Mouse (Mus musculus) small intestine, adult 2 months (tissue): Measurements from ENCODE around the gene Spns1.

ENCODE experiments used
- CTCF ChIP-seq: fragments of 200-500 bp; IDR thresholded peaks from 2 replicates; pipeline ENCODE4 v1.5.1; 2012; ENCODE audit warnings: low read depth, mild to moderate bottlenecking, control low read depth, inconsistent platforms, low read length, moderate library complexity, mixed read lengths; ENCODE audit not compliant: insufficient replicate concordance, insufficient read length; ENCODE audit errors: extremely low read depth
- POLR2A ChIP-seq: fragments of 200-500 bp; IDR thresholded peaks from 2 replicates; pipeline ENCODE4 v1.6.1; 2012; ENCODE audit warnings: low read depth, mild to moderate bottlenecking, control low read depth, inconsistent platforms, low read length, moderate library complexity

DNA sequence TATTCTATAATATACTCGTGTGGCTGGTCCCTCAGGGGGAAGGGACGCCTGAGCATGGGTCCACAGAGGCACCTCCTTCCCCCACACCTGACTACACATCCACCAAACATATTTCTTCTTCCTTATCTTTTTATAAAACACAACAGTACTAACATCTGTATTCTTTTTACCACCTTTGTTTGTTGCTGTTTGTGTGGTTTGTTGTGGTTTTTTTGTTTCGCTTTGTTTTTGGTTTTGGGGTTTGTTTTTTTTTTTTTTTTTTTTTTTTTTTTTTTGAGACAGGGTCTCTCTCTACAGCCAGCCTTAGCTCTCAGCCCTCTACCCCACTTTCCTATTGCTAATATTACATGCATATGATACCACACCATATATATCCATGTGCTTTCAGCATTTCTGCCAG, 31.3 kb downstream of the Spns1 start:
- TF ChIP-seq CTCF (no peak), POLR2A (no peak)
